Mouse (Mus musculus) lung, postnatal 25 days (tissue): ENCODE data around the gene Chrne.
"Not testable (repeated sequence)": the region's sequence is repeated elsewhere in the genome, so short reads cannot be mapped to it uniquely, and the experiment has no call there.

Experiments
- DNase-seq: peaks from one replicate; pipeline ENCODE4 v3.0.0; 2022; ENCODE audit warnings: low spot score

Gene Chrne

GRCm38 (mm10) chr11:70583775-70584174 is 35.2 kb downstream of the Chrne start:
- no peak for DNase-seq

- no peak for DNase-seq
Measured at GRCm38 (mm10) chr11:70583022-70583714, 35.8 kb downstream of the Chrne start.

GRCm38 (mm10) chr11:70582196-70582595 is 36.8 kb downstream of the Chrne start:
- no peak for DNase-seq

- no peak for DNase-seq
Measured at GRCm38 (mm10) chr11:70580921-70581320, 38.1 kb downstream of the Chrne start.

GRCm38 (mm10) chr11:70580358-70580720 is 38.7 kb downstream of the Chrne start:
- DNase-seq = no peak

- no peak for DNase-seq
Measured at GRCm38 (mm10) chr11:70579710-70580357, 39.2 kb downstream of the Chrne start.

- DNase-seq = no peak
Measured at GRCm38 (mm10) chr11:70578962-70579361, 40.1 kb downstream of the Chrne start.

GRCm38 (mm10) chr11:70577201-70577600 is 41.8 kb downstream of the Chrne start:
- no peak for DNase-seq

GRCm38 (mm10) chr11:70573872-70574271 is 45.1 kb downstream of the Chrne start:
- DNase-seq = no peak

GRCm38 (mm10) chr11:70572348-70572902 is 46.6 kb downstream of the Chrne start:
- DNase-seq = no peak

- DNase-seq = no peak
Measured at GRCm38 (mm10) chr11:70571641-70572040, 47.4 kb downstream of the Chrne start.

- DNase-seq = not testable (repeated sequence)
Measured at GRCm38 (mm10) chr11:70570614-70571013, 48.4 kb downstream of the Chrne start.

GRCm38 (mm10) chr11:70566586-70566985 is 52.4 kb downstream of the Chrne start:
- no peak for DNase-seq
